Mouse (Mus musculus): ENCODE results near the gene Cacna1f. TPM values are rescaled to one million over a fixed set of nuclear protein-coding genes. Genes with fewer than 3 reads are reported as not detected.

Cacna1f gene
- polyA plus RNA-seq, 1 experiment = 0.13 TPM

DNA sequence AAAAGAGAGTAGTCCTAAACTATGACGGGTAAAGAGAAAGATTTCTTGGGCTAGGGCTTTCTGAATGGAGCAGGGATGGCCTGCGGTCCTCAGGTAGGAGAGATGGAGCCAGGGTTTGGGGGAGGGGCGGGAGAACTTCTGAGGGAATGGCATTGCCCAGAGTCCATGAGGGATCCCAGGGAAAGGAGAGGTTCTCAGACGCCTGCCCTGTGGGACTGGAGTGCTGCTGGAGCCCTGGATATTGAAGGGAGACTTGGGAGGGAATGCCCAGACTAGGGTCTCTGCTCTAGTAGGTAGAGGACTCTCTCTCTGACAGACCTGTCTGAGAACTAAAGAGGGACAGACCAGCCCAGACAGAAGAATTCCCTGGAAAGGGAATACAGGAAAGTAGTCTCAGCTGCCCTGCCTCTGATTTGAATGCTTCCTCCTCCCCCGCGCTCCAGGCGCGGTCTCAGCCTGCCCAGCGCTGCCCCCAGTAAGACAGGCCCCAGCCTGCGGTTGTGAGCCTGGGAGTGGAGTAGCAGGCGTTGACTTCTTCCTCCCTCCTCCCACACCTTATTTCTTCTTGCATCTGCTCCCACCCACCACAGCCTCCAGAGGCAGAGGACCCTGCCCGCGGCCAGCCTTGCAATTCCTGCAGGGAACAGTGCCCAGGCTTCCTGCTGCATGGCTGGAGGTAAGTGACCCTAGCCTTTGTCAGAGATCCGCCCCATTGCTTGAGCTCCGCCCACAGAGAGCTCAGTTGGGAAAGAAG is 51.3 kb downstream of the Cacna1f start:
- 63% methylated on average over 15 of the region's 15 CpGs for WGBS
- TF ChIP-seq CTCF (IDR thresholded peaks at IDR 0.05; ENCODE audit: borderline replicate concordance, insufficient read depth, low read depth, low read length) (no peak), POLR2A (IDR thresholded peaks at IDR 0.05; ENCODE audit: borderline replicate concordance, insufficient read depth, low read length) (no peak)
- DNase-seq = no peak
- H3K27ac ChIP-seq (ENCODE audit: insufficient read depth, low read length) = no peak overlapping the region
- no peaks in the 10 kb centered on the region for H3K4me1 ChIP-seq (ENCODE audit: control insufficient read depth, insufficient read depth, low read length)
- no peak overlapping the region for H3K4me3 ChIP-seq (replicated peaks; ENCODE audit: insufficient read depth, low read depth, low read length)
- H3K27me3 ChIP-seq (ENCODE audit: control insufficient read depth, insufficient read depth, low read length) = no peaks in the 10 kb centered on the region

GRCm38 (mm10) chrX:7658785-7659589 is 52.1 kb downstream of the Cacna1f start:
- H3K4me3 ChIP-seq (replicated peaks; ENCODE audit: insufficient read depth, low read depth, low read length) = no peak overlapping the region
- H3K27me3 ChIP-seq (ENCODE audit: control insufficient read depth, insufficient read depth, low read length) = no peaks in the 10 kb centered on the region
- TF ChIP-seq POLR2A (IDR thresholded peaks at IDR 0.05; ENCODE audit: borderline replicate concordance, insufficient read depth, low read length) = no peak
- TF ChIP-seq CTCF (IDR thresholded peaks at IDR 0.05; ENCODE audit: borderline replicate concordance, insufficient read depth, low read depth, low read length) = no peak
- H3K27ac ChIP-seq (ENCODE audit: insufficient read depth, low read length) = no peak overlapping the region
- 70% methylated on average over 11 of the region's 11 CpGs for WGBS
- no peak for DNase-seq
- H3K4me1 ChIP-seq (ENCODE audit: control insufficient read depth, insufficient read depth, low read length) = no peaks in the 10 kb centered on the region

DNA sequence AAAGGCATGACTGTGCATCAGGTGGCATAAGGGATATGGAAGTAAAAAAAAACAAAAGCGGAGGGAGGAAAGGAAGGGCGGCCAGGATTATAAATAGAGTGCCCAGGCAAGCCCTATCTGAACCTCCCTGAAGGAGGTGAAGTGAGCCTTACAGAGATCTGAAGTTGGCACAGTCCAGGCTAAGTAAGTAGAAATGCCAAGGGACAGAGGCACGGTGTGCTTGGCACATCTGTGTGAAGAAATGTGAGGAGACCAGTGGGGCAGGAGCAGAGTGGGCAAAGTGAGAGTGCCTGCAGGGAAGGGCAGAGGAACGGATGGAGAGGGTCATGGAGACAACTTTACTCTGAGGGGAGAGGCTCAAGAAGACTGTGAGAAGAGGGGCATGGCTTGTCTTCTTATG is 54.2 kb downstream of the Cacna1f start:
- WGBS = 61% methylated on average over 4 of the region's 4 CpGs
- no peak overlapping the region for H3K27ac ChIP-seq (ENCODE audit: insufficient read depth, low read length)
- DNase-seq = no peak
- no peaks in the 10 kb centered on the region for H3K27me3 ChIP-seq (ENCODE audit: control insufficient read depth, insufficient read depth, low read length)
- H3K4me1 ChIP-seq (ENCODE audit: control insufficient read depth, insufficient read depth, low read length) = peaks cover 8% of the 10 kb centered on the region; the same call in 1 of the 2 replicates
- no peak overlapping the region for H3K4me3 ChIP-seq (replicated peaks; ENCODE audit: insufficient read depth, low read depth, low read length)
- TF ChIP-seq POLR2A (IDR thresholded peaks at IDR 0.05; ENCODE audit: borderline replicate concordance, insufficient read depth, low read length) (no peak), CTCF (IDR thresholded peaks at IDR 0.05; ENCODE audit: borderline replicate concordance, insufficient read depth, low read depth, low read length) (no peak)

- Histone ChIP-seq H3K27me3 (ENCODE audit: control insufficient read depth, insufficient read depth, low read length) (no peaks in the 10 kb centered on the region), H3K4me1 (ENCODE audit: control insufficient read depth, insufficient read depth, low read length) (peaks cover 8% of the 10 kb centered on the region), H3K4me3 (replicated peaks; ENCODE audit: insufficient read depth, low read depth, low read length) (no peak overlapping the region), H3K27ac (ENCODE audit: insufficient read depth, low read length) (no peak overlapping the region)
- 92% methylated on average over 3 of the region's 3 CpGs for WGBS
- no peak for DNase-seq
- no peak for TF ChIP-seq POLR2A (IDR thresholded peaks at IDR 0.05; ENCODE audit: borderline replicate concordance, insufficient read depth, low read length)
- TF ChIP-seq CTCF (IDR thresholded peaks at IDR 0.05; ENCODE audit: borderline replicate concordance, insufficient read depth, low read depth, low read length) = no peak
These were observed 56.1 kb downstream of the Cacna1f start for GRCm38 (mm10) chrX:7662936-7663335.

DNA sequence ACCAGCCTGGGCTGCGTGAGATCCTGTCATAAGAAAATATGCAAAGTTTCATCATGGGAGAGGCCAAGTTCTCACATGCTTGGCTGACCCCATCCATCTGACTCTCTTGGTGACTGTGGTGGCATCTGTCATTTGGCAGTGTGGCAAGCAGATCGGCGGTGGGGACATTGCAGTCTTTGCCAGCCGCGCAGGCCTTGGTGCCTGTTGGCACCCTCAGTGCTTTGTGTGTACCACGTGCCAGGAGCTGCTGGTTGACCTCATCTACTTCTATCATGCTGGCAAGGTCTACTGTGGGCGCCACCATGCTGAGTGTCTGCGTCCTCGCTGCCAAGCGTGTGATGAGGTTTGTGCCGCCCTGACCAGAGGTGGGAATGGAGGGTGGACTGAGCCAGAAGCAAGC is 57.9 kb downstream of the Cacna1f start:
- H3K4me3 ChIP-seq (replicated peaks; ENCODE audit: insufficient read depth, low read depth, low read length) = no peak overlapping the region
- TF ChIP-seq CTCF (IDR thresholded peaks at IDR 0.05; ENCODE audit: borderline replicate concordance, insufficient read depth, low read depth, low read length) = no peak
- TF ChIP-seq POLR2A (IDR thresholded peaks at IDR 0.05; ENCODE audit: borderline replicate concordance, insufficient read depth, low read length) = no peak
- H3K27me3 ChIP-seq (ENCODE audit: control insufficient read depth, insufficient read depth, low read length) = no peaks in the 10 kb centered on the region
- H3K27ac ChIP-seq (ENCODE audit: insufficient read depth, low read length) = peak overlapping the region; percentile 23
- H3K4me1 ChIP-seq (ENCODE audit: control insufficient read depth, insufficient read depth, low read length) = peaks cover 8% of the 10 kb centered on the region
- 22% methylated on average over 11 of the region's 11 CpGs for WGBS
- DNase-seq = peak; percentile 69 to 87

DNA sequence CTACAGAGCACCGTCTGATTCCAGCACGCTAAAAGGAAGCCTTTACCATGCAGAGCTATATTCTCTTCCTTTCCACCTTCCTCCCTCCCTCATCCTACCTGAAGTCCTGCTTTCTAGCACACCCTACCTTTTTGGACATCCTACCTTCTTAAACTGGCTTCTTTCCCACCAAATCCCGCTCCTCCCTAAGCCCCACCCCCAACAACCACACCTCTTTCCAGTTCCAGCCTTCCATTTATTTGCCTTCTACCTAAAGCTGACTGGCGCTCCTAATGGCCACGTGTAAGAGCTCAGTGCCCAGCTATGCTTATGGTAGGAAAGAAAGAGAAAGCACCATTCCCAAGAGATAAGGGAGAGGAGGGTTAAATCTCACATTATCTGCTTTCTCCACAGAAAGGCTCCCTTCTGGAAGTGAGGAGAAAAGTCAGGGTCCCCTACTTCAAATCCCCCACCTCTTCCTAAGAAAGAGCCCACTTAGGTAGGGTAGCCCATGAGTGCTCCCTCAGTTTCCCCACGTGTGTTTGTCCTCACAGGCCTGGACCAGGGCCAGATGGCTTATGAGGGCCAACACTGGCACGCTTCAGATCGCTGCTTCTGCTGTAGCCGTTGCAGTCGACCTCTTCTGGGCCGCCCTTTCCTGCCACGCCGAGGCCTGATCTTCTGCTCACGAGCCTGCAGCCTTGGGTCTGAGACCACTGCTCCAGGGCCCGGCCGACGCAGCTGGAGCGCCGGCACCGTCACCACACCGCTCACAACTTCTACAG is 59.0 kb downstream of the Cacna1f start:
- no peak for DNase-seq
- H3K4me1 ChIP-seq (ENCODE audit: control insufficient read depth, insufficient read depth, low read length) = peaks cover 8% of the 10 kb centered on the region
- 0 out of 2 replicates have a peak overlapping the region, but pooled peaks have one; percentile 23 for H3K27ac ChIP-seq (ENCODE audit: insufficient read depth, low read length)
- WGBS = 66% methylated on average over 21 of the region's 21 CpGs
- no peak overlapping the region for H3K4me3 ChIP-seq (replicated peaks; ENCODE audit: insufficient read depth, low read depth, low read length)
- H3K27me3 ChIP-seq (ENCODE audit: control insufficient read depth, insufficient read depth, low read length) = no peaks in the 10 kb centered on the region
- TF ChIP-seq CTCF (IDR thresholded peaks at IDR 0.05; ENCODE audit: borderline replicate concordance, insufficient read depth, low read depth, low read length) (no peak), POLR2A (IDR thresholded peaks at IDR 0.05; ENCODE audit: borderline replicate concordance, insufficient read depth, low read length) (no peak)

DNA sequence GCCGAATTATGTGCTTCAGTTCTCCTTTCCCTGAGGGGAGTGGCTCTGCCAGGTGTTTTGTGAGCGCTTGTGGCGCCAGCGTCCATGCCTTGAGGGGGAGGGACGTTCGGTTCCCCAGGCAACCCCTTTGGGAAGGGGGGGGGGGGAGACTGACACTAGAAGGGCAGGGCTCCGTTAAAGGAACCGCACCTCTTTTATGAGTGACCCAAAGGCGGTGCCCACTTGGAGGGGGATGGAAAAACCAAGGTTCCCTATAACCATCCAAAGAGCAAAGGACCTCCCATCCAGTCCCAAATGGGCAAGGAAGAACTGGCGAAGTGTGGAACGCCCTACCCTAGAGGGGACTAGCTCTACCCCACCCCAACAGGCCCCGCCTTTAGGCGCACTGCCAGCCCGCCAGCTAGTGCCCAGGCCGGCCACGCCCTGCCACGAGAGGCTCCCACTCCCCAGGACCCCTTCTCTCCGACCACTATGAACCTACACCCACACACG is 63.6 kb downstream of the Cacna1f start:
- WGBS = 27% methylated on average over 19 of the region's 19 CpGs
- H3K27me3 ChIP-seq (ENCODE audit: control insufficient read depth, insufficient read depth, low read length) = no peaks in the 10 kb centered on the region
- no peak overlapping the region; the same call in 1 of the 2 replicates for H3K27ac ChIP-seq (ENCODE audit: insufficient read depth, low read length)
- peaks cover 7% of the 10 kb centered on the region for H3K4me1 ChIP-seq (ENCODE audit: control insufficient read depth, insufficient read depth, low read length)
- peak in 1 of 2 experiments; percentile 56 for DNase-seq
- TF ChIP-seq POLR2A (IDR thresholded peaks at IDR 0.05; ENCODE audit: borderline replicate concordance, insufficient read depth, low read length) = no peak
- TF ChIP-seq CTCF (IDR thresholded peaks at IDR 0.05; ENCODE audit: borderline replicate concordance, insufficient read depth, low read depth, low read length) = no peak
- peak overlapping the region; percentile 58 for H3K4me3 ChIP-seq (replicated peaks; ENCODE audit: insufficient read depth, low read depth, low read length)

Measured in cerebellum, adult 2 months (tissue).